Mouse (Mus musculus) c-Kit-positive CD71-negative TER-119-negative erythroid progenitor cells, embryonic 14.5 days (primary cell): ENCODE measurements at regions not wholly inside any gene's neighbourhood (a gene's known extent, or its start where the extent isn't known, plus 50 kb on each side); places are given as distances from the start of the nearest gene placed in this dataset.
"Not testable (repeated sequence)": the region's sequence is repeated elsewhere in the genome, so short reads cannot be mapped to it uniquely, and the experiment has no call there.

ENCODE experiments used
- DNase-seq: peaks from one replicate; pipeline ENCODE4 v3.0.0-alpha.2; 2013; ENCODE audit warnings: low read depth

DNA sequence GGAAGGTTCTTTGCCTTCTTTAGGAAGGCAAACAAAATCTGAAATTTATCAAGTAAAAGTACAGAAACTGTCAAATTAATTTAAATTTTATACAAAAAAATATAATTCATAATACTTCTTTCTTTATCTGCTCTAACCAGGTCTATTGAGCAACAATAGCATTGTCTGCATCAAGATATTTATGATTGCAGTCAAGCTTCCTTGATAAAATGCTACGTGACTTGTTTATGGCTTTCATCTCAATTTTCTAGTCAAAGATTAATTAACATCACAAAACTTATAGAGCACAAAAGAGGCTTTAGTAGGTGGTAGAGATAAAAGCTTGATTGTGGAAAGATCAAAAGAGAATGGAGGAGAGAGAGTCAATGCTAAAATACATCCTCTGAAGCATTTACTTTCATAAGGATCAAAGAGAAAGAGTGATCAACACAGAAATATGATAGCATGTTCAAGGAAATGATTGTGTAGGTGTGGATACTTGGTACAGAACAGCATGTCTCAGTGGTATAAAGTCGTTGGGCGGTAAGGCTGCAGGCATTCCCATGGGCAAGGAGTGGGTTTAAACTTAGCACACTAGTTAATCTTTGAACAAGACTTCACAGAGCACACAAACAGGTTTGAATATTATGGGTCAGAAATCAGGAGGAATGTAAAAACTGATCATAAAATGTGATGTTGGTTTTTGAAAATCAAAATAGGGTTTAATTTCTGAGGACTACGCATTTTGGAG lies 164.3 kb upstream of the Speer4f2 start:
- no peak for DNase-seq

DNA sequence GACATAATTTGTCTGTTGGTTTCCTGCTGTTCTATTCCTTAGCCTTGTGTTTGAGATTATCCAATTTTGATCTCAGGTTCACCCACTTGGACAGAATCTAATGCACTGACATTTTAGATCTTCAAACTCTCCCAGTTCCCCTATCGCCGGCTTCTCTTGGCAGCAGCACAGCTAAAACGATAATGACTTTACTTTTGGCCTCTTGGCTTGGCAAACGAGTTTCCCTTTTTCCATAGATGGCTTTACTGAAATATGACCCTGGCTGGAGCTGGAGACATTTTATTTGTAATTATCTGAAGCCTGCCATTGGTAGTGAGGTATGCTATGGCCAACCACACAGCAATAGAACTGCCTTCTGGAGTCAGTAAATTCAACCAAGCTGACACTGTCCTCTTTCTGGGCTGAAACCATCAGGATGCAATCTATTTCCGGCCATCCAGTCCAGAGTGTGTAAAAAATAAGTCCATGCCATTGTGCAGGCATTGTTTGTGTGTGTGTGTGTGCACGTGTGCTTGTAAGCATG lies 162.2 kb upstream of the Speer4f2 start:
- DNase-seq = no peak

DNA sequence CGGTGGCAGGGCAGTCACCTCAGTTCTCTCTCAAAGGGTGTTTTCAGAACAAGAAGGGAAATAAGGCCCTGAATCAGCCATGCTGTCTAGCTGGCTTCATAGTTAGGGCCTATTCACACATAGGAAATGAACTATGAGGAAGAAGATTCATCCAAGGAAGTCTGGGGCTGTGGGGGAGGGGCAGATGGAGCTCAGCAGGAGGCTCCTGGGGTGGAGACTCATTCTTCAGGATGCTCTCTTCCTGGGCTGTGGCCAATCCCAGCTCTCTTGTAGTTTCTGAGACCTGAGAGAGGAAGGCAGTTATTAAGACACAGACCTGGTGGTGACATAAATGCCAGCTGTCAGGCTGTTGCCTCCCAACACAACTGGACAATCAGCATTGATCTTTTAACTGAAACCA lies 149.4 kb upstream of the Speer4f2 start:
- not testable (repeated sequence) for DNase-seq

DNA sequence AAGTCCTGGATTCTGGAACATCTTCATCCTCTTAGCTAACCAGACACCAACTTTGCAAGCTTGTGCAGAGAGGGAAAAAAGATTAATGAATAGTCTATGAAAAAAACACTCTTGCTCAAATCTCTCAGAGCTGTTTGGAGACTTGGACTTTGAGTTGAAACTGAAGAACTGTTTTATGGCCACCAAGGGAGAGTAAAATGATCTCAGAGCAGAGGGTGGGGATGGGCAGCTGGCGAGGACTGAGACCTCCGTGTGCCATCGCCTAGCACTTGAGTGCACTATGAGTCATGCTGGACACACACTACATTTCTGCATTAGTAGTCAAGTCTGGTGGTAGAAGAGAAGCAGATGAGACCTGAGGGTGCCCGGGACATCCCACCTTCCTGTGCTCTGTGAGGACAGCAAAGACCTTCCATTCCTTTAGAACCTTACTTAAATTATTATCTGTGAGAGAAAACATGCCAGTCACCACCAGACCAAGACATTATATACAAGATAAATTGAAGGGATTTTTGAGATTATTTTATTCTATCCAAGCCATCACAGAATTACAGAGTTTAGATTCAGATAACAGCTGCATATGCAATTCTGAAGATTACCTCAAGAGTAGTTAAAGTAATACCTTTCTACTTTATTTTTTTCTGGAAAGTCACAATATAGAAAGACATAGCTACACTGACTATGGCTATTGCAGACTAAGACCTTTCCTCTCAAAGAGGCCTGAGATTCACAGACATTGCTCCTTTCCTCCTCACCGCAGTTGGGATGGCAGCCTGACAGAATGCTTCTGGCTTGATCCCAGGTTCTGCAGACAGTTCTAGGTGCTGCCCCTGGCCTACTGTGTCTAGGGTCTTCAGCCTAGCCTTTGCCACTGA lies 125.0 kb upstream of the Speer4f2 start:
- DNase-seq = no peak

DNA sequence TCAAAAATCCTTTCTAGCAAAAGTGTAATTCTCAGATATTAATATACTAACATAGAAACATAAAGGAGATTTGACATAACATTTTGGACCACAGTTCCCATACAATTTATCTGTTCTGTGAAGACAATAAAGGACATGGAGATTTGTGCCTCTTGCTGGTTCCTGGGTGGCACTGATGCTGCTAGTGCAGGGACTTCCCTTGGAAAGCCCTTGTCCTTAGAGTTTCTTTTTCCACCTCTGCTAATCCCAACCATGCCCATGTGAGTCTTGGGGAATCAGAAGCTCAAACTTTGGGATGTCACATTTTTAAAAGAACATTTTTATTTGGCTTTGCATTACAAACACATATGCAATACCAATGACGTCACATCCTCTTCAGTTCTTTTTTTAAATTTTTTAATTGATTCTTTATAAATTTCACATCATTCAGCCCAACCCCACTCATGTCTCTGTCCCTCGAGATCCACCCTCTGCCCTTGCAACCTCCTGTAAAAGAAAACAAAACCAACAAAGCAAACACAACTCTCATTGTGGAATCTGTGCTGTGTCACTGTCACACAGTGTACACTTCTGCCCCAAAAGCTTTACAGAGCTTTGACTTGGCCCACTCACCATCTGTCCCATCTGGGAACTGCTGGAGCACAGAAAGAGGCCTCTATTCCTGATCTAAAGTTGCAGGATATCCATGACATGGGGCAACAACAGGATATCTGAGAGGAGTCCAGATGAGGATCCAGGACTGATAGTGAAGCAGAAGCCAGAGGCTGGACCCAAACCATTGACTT lies 112.2 kb upstream of the Speer4f2 start:
- no peak for DNase-seq

DNA sequence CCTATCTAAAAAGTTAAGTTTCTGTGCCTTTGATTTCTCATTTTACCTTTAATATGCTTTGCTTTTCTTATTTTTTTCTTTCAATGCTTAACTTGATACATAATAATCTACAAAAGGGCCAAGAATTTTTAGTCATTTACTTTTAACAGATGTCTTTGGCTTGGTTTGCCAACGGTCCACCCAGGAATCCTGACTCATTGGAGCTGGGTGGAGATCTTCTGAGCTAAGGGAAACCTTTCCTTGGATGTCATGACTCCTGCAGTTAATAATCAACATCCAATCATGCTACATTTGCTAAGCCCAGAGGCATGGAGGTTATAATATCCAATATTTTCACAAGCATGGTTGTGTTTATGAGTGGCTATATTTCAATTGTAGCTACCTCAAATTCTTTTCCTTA lies 110.9 kb upstream of the Speer4f2 start:
- no peak for DNase-seq

DNA sequence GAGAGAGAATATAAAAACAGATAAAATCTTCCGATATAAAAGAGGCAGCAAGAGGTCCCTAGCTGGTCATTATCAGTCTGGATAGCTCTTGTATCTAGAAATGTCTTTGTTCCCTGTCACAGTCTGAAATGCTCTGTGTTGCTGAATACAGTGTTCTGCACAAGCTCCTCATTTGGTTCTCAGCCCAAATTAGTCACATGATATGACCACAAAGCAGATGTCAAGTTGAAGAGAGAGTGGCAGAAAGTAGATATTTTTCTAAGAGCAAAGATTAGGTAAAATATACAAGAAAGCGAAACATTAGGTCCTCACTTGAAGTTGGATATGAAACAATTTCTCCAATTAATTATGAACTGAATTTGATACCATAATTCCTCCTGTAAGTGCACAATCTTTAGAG lies 101.8 kb upstream of the Speer4f2 start:
- no peak for DNase-seq

DNA sequence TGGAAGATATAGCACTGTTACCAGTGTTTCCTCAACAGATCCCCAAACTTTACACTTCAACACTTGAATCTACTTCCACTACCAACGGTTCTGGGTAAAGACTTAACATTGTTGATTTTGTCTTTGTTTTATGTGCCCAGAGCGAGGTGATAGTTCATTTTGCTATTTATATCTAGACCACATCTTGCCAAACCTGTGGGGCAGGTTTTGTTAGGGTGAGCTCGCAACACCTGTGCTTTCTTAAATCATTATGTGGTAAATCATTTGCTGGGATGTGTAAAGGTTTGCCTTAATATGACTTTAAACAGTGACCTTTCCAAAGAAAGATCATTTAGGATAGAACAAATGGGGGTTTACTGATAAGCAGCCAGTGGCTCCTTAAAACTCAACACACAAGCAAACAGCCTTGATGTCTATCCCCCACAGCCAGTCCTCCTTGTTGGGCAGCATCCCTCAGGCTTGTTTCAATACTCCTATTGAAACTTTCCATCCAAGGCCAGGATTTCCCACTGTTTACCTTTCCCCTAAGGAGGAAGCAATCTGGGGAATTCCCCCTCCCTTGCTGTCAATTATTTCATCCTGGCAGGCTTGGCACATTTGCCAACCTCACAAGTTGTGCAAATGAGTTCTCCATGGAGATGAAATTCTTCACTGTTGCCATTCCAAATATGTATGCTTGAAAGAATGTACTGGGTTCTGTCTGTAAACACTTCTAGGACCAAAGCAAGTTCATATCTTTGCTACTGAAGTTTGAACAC lies 101.1 kb upstream of the Speer4f2 start:
- DNase-seq = no peak

DNA sequence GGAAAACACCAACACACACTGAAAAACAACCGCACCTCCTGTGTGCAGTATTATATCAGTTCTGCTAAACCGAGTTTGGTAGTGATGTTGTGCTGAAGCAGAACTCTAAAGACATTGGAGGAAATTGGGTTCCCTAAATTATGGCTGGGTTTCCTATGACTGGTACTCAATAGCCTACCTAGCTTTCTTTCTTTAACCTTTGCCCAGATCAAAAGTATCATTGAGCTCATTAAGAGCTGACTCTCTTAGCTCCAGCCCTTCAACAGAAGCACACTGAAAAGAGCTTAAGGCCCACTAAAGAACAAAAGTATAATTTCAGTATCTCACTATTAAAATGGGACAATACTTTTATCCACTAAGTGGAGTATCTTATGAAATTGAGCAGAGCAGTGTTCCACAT lies 97.6 kb upstream of the Speer4f2 start:
- DNase-seq = no peak

DNA sequence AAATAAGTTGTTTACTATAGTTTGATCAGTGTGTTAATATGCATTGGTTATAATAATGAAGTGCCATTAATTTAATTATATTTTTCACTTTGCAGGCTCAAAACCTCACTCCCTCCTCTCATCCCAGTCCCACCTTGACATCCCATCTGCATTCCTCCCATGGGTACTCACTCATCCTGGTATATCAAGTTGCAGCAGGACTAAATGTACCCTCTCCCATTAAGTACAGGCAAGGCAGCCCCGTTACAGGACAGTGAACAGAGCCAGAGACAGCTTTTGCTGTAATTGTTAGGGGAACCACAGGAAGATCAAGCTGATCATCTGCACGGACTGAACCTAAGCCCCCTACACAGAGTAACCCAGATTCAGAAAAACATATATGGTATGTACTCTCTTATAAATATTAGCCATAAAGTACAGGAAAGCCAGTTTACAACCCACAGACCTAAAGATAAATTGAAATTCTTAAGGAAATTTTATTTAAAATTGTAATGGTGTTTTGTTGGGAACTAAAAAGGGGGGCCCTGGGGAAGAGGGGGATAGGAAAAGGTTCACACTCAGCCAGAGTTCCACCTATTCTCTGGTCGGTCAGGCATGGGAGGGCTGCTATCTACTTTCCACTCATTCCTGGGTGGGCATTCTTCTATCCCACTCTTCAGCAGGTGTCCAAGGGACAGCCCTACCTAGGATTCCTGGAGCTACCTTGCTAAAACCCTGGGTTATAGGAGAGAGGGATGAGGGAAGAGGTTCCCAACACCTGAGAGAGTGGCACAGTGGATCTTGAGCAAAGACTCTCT lies 96.0 kb upstream of the Speer4f2 start:
- DNase-seq = no peak

DNA sequence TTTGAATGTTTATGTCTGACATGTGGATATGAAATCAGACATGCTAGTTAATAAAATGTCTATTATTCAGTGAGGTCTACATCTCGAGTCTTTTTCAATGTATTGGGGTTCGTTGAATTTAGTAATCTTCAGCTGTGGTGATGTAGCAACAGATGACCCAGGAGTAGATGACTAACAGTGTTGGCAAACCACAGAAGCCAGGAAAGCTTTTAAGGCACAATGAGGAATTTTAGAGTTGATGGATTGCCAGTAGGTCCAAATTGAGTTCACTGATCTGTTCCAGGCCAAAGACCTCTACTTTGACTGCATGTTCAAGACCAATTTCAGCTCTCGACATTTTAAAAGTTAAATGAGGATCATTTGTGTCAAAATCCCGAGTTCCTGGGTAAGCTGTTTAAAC lies 92.8 kb upstream of the Speer4f2 start:
- DNase-seq = no peak

DNA sequence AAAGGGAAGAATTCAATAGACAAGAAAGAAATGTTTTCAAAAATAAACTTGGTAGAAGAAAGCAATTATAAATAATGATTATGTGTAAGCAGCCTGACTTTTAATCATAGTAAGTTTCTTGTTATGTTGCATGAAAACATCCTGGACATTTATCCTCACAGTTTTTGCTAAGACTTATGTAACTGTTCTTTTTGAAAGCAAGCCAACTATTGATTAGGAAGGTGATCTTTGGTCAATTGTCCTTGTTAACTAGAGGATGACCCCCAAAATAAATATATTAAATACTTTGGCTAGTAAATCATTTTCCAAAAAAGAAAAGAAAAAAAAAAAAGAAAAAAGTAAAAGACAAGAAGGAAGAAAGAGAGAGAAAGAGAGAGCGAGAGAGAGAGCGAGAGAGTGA lies 92.0 kb upstream of the Speer4f2 start:
- no peak for DNase-seq

DNA sequence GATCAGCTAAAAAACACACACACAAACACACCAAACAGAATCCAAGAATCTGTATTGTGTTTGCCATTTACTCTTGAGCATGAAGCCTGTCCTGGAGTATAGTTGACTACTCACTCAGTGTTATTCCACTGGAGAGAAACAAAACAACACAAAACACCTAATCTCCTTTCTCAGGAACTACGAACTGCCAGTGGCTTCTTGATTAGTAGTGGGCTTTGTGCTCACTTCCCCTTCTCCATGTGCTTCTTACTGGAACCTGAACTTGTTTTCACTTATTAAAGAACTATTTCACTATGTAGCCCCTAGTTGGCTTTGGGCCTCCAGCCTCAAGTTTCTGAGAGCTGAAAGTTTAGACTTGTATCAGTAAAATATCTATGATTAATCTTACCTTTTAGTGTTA lies 84.0 kb upstream of the Speer4f2 start:
- DNase-seq = no peak

DNA sequence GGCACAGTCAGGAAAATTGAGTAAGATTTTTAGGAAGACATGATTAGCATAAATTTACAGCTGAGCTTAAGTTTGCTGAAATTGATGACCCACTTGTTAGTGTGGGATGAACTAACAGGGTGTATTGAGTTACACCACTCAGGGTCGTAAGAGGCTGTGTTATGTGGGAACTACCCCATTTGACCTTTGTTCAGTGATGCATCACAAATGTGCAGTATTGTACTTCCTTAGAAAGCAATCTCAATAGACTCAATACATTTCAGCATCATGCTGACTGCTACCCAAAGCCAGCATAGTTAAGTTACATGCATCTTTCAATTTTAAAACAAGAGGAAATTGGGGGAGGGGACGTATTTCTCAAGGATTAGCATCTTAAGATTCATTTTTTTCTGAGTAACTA lies 80.4 kb upstream of the Speer4f2 start:
- no peak for DNase-seq

DNA sequence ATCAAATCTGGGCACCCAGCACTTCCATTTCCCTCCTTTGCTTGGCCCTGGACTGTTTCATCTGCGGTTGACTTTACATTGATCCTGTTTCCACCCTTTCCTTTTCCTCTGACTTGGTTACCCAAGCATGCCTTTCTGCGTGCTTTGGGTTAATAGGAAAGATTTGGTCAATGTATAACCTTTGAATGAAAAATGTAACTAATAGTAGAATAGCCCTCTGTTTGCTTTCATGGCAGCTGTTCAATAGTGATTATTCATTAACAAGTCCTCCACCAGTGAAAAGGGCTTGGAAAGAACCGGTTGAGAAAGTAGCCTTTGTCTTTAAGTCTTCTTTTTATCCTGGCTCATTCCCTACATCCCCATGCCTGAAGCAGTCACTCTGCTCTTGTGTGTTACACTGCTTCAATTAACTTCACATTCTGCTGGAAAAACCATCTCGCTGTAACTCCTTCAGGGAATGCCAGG lies 76.4 kb upstream of the Speer4f2 start:
- DNase-seq = no peak

DNA sequence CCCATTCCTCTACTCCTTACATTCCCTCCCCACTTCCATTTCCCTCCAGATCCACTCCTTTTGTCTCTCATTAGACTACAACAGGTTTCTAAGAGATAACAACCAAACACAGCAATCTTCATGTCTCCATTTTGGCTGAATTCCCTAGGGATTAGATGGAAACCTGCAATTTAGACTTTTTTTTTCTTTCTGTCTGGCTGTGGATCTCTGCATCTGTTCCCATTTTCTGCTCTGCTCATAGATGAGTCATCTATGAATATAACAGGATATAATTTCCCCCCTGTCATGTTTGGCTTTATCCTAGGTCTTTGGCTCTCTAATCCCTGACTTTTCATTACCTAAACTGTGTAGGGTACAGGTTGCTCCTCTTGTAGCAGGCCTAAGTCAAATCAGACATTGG lies 73.1 kb upstream of the Speer4f2 start:
- no peak for DNase-seq

DNA sequence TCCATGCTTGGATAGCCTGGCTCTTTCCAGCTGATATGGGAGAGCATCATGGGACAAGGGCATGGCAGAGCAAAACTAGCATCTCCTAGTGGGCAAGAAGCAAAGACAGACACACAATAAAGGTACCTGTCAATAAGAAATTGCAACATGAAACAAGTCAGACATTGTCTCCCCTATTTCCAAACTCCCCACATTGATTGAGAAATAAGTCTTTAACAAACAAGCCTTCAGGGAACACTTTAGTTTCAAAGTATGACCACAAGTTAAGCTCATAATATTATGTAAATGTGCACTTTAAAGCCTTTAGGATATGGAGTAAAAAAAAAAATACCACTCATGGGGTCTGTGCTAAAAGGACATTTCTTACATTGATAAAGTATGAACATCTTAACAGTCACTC lies 51.5 kb upstream of the Speer4f2 start:
- DNase-seq = no peak
